Mouse (Mus musculus) frontal cortex, adult (tissue): ENCODE results near the gene Naxd.
A peak's percentile ranks its signal among the peaks of the same experiment; 100 is the strongest.
"Not testable (repeated sequence)": the region's sequence is repeated elsewhere in the genome, so short reads cannot be mapped to it uniquely, and the experiment has no call there.

ENCODE experiments used
- ATAC-seq: cut with Nextera tagmentation; 2 replicates; pipeline ENCODE4 v1.9.2; 2017; ENCODE audit warnings: mild to moderate bottlenecking, moderate library complexity, mixed read lengths; ENCODE audit not compliant: low TSS enrichment

Gene Naxd

DNA sequence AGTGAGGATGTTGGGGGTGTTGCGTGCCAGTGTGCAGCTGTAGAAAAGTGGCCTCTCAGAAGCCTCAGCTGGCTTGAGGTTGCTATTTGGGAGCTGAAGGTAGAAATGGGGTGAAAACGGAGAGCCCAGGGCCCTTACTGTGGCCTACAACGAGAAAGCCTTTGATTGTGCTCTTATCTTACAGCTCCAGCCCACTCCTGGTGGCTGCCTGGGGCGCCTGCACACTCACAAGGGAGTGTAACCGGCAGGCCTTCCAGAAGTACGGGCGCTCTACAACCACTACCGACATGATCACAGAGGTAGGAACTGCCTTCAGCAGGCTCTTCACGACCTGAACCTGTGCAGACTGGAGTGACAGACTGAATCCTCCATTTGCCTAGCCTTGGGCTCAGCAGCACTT, 15.4 kb downstream of the Naxd start:
- no peak for ATAC-seq

DNA sequence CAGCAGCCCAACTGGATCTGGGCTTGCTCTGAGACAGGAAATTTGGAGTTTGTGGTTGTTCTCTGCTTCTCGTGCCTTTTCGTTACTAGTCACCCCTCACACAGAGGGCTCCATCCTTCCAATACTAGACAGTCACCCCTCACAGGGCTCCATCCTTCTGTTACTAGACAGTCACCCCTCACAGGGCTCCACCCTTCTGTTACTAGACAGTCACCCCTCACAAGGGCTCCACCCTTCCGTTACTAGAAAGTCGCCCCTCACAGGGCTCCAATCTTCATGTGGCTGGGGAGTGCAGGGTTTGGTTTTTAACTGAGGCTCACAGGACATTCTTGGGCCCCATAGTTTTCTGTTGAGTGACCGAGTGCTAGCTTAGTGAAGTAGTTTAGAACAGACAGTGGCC, 15.9 kb downstream of the Naxd start:
- no peak for ATAC-seq

DNA sequence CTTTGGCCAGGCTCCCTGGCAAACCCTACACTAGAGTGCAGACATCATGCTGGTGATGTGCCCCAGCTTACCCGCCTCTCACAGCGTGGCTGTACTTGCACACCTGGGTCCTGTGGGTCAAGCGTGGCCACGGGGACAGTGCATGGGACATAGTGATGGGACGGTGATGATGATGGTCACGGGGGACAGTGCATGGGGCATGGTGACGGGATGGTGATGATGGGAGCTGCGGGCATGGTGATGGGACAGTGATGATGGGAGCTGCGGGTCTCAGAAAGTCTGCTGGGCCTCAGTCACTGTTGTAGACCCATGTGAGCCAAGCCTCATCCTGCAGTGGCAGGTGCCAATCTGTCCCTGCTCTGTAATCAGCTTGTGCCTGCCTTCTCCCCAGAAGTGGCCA, 19.0 kb downstream of the Naxd start:
- no peak for ATAC-seq

DNA sequence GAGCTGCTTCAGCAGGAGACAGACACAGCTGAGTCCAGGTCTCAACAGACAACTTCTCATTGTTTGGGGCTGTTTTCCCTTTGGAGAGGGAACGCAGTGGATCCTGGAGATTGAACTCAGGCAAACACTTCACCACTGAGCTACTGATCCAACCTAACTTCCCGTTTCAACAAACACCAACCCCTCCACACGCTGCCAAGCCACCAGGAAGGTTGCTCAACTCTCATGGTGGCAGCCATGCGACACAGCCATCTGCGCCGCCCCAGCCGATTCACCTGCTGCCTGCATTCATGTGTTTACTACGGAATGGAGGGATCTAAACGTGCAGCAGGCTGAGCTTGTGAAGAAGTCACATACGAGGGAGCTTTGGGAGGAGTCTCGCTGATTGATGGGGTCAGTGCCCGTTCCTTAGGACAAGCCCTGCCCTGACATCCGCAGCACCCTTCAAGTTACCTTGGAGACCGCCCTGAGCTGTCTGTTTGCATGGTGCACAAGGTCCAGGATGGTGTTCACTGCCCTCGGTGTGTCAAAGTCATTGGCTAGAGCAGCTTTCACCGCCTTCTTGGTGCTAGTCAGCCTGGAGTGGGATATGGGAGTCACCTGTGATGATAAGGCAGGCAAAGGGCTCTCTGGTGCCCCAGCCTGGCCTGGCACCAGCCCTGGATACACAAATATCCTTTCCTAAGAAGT, 20.2 kb downstream of the Naxd start:
- ATAC-seq: no peak

DNA sequence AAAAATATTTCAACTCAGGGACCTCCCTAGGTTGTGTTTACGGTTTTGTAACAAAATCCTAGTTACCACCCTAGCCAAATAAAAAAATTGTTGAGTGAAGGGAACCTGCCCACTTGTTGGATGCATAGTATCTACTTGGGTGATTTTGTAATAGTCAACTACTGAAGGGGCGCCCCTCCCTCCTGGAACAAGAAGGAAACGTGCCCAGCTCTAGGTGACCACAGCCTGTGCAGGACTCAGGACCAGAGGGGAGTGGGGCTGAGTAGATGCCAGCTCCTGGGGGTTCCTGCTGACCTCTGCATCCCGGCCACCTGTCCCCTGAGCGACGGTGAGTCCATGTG, 20.7 kb downstream of the Naxd start:
- no peak for ATAC-seq

DNA sequence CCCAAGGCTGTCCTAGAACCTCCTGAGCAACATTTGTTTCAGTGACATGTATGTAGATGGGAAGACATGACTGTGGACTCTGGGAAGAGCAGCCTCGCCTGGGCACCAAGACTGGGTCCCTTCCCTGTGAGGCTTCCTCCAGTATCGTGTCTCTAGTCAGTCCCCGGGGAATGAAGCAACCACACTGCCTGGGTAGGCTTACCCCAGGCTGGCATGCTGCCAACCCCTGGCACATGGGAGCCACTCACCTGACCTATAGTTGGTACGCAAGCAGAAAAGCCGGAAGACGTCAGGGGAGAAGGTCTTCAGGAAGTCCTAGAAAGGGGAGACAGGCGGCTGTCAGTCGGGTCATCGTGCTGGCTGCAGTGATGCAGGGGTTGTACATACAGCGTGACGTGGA, 21.4 kb downstream of the Naxd start:
- no peak for ATAC-seq

DNA sequence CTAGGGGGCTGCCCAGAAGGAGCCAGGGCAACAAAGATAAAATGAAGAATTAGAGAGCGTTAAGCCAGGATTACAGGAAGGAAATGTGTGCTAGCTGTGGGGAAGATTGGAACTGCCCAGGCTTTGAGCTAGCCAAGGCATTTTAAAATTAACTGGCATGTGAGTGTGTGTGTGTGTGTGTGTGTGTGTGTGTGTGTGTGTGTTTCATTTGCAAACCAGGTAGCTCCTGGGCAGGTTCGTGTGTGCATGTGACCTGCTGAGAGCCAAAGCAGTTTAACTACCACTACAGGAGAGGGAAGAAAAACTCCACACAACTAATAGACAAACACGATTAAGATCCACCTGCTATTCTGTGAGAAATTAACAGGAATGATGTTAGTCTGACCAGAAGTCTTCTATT, 26.0 kb downstream of the Naxd start:
- ATAC-seq: no peak

DNA sequence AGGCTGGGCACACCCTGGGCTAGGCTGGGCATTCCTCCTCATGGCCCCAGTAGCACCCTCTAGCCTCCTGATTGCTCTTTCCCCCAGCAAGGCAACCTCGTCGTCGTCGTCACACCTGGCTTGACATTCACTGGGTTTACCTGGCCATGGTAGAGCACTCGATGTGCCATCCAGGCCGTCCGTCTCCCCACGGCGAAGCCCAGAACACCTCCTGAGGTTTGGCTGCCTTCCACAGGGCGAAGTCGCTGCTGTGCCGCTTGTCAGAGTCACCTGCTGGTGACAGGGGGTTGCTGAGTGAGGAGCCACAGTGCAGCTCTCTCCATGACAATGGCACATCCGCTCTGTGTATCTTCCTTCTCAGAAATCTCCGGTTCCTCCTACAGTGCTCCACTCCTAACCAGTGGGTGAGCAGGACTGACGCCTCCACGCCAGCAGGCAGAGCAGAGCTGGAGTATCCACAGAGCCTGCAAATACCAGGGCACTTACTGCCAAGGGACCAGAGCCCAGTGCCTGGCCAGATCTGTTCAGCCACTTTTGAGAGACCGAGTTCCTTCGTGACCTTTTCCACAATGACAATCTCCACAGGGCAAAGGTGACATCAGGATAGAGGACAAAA, 33.0 kb downstream of the Naxd start:
- ATAC-seq: peak; percentile 91

DNA sequence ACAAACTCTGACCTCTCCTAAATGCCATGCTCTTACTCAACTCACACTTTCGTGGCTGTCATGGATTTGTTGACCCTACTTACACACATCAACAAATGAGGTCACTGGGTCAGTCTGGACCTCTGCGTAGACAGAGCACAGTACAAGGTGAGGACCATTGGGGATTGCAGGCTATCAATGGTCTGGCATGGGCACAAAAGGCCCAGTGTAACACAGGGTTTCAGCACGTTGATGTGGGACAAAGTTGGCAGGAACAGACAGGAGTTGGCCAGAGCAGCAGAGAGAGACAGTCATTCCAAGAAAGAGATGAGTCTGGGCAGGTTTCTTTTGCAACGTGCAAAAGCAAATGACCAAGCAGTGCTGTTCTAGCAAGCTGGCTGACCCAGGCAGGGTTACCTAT, 33.5 kb downstream of the Naxd start:
- no peak for ATAC-seq

DNA sequence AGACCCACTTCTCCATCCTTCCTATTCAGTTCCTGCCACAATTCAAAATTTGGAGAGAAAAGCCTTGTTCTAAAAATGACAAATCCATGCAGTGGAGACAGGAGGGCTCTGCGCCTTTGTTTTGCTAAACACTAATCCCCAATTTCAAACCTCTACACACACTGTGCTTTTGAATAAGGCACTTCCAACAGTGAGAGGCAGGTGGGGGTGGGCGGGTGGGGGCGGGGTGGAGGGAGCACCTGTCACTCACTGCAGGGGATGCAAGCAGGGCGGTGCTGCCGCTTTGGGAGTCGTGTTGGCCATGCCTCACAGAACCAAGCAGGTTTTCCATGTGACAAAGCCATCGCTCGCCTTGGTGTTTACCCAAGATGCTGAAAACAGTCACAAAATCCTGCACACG, 37.2 kb downstream of the Naxd start:
- ATAC-seq: 0 out of 2 replicates have a peak, but pooled peaks have one; percentile 28

DNA sequence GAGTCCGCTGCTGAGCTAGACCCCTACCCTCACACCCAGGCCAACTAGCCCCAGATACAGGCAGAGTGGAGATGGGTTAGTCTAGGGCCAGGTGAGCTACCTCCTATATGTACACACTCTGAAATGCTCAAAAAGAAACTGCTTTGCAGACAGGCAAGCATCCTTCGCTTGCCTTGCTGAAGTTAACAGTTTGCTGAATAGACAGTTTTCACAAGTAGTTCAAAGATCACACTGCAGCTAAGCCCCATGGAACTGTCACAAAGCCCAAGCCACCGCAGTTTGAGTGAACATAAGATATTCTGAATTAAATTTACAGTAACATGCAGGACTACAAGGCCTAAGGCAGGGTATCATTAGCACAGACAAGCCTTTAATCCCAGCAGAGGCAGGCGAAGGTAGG, 41.7 kb downstream of the Naxd start:
- no peak for ATAC-seq

DNA sequence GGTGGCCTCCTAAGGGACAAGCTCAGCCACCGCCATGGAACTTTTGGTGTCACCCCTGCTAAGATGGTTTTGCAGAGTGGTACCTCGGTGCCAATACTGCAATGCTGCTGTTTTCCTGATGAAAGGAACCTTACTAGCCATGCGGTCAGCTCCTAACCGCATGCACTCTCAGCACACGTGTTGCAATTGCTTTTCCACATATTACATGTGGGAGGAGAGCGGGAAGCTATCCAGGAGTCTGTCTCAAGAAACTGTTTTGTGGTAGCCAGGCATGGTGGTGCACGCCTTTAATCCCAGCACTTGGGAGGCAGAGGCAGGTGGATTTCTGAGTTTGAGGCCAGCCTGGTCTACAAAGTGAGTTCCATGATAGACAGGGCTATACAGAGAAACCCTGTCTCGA, 42.9 kb downstream of the Naxd start:
- no peak for ATAC-seq

DNA sequence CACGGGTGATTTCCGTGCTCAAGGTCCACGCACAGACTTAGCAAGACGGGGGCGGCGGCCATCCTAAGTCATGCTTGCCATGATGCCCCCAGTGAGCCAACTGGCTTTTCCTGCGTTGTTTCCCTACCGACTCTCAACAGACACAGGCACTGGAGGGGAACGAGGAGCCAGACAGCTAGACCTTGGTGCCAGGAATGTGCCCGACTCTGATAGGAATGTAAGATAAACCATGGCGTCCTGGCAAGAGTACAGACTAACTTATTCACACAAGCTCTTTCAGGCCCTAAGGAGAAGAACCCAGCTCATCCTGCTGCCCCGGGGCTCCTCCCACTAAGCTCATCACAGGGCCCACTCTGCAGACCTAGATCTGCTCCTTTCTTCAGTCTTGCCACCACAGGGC, 44.7 kb downstream of the Naxd start:
- no peak for ATAC-seq

DNA sequence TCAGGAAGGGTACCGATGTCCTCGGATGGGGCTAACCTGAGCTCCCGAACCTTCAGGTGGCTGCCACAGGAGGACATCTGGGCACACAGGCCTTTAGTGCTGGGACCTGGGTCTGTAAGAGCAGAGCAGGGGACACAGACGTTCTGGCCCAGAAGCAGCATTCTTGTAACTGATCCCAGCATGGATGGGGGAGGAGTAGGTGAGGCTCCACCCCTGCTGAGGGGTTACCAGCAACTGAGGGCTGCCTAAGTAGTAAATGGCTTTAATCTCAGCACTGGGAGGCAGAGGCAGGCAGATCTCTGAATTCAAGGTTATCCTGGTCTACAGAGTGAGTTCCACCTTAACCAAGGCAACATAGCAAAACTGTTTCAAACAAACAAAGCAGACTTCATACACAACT, 45.6 kb downstream of the Naxd start:
- no peak for ATAC-seq

DNA sequence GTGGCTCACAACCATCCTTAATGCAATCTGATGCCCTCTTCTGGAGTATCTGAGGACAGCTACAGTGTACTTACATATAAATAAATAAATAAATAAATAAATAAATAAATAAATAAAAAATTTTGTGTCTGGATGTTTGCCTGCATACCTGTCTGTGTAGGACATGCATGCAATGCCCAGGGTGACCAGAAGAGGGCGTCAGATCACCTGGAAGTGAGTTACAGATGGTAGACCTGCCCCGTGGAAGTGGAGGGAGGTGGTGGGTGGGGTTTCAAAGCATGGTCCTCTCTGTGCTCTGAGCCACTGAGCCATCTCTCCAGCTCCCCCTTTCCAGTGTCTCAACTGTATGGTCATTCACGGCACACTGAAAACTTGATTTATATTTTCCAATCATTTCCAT, 47.1 kb downstream of the Naxd start:
- ATAC-seq: no peak

DNA sequence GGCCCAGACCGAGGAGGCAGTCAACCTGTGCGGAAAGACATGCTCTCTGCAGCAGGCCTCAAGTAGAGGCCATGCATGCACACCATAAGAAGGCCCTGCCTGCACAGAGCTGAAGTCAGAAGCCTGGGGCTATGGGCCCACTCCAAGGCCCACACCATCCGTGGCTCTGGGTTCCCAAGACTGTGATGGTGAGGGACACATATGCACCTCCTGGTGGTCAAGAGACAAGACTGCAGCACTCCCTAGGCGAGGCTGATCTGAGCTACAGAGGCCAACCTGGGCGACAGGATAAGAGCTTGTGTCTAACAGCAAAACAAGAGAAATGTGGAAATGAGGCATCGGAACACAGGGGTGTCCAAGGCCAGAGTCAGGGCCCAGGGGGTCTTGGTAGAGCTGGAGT, 49.8 kb downstream of the Naxd start:
- ATAC-seq: no peak

DNA sequence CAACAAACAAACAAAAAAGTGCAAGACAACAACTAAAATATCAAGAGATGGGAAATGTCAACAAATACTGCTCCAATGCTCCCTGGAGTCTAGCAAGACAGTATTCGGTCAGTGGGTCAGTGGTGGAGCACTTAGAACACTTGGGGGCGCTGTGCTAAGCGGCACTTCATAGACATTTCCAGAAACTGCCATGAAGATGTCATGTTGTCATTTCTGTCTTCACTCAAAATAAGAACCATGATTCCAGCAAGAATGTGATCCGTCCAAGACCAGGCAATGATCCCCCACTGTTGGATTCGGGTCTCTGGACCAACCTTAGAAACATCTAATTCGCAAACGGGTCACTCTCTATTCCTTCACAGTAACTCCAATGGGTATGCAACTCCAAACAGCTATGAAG, 52.4 kb downstream of the Naxd start:
- no peak for ATAC-seq

DNA sequence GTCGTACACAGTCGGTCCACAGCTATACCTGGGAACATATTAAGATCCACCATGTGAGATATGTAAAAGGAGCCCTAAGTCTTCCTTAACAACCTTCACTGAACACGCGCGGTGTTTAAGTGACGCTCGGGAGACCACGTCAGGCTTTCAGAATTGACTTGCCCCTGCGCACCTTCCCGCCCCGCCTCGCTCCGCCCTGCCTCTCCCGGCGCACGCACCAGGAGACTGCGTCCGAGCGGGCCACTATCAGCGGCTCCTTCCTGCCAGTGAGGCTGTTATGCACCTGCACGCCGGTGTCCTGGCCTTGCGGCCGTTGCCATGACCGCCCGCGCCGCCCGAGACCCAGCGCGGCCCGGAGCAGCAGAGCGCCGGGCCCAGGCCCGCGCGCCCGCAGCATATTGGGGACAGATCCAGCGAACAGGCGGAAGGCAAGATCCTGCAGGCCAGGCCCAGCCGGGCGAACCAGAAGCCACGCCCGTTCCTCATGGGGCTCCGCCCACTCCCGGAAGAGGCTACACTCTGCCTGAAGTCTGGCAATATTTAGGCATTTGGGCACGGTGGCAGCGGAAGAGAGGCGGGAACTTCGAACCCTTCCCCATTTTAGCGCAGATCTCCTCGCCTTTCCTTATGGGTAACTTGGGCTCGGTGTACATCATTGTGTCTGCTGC, 53.1 kb downstream of the Naxd start, which contains the start of gene Cars2:
TSS of gene Cars2 (minus strand) at position 503 of the 668 bp plus-strand sequence.
- peak; percentile 75 for ATAC-seq

DNA sequence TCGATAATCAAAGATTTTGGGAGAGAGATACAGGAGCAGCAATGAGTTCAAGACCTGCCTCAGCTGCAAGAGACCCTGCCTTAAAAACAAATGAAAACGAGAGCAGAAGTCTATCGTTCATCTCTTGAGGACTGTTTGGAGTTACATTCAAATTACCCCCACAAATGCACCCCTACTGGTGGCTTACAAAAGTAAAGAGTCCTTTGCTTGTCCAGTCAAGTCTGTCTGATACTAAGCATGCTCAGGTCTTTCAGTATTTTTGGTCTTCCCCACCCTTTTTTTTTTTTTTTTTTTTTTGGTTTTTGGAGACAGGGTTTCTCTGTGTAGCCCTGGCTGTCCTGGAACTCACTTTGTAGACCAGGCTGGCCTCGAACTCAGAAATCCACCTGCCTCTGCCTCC, 54.2 kb downstream of the Naxd start:
- ATAC-seq: not testable (repeated sequence)

DNA sequence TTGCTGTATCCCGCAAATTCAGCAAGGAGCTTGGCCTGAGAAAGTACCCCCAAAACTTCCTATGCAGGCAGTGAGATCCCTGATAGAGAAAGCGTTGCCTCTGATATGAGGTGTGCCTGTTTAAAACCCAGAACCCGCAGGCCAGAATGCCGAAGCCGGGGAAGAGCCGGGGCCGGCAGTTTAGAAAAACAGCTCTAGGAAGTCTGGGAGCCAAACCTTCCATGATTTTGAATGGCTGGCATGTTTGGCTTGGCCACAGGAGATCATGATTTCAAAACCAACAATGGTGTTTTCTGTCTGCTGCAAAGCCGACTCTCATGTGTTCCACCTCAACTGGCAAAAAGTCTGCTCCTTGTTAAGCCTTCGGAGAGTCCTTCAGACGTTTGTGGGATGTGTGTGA, 55.1 kb downstream of the Naxd start:
- ATAC-seq: no peak

DNA sequence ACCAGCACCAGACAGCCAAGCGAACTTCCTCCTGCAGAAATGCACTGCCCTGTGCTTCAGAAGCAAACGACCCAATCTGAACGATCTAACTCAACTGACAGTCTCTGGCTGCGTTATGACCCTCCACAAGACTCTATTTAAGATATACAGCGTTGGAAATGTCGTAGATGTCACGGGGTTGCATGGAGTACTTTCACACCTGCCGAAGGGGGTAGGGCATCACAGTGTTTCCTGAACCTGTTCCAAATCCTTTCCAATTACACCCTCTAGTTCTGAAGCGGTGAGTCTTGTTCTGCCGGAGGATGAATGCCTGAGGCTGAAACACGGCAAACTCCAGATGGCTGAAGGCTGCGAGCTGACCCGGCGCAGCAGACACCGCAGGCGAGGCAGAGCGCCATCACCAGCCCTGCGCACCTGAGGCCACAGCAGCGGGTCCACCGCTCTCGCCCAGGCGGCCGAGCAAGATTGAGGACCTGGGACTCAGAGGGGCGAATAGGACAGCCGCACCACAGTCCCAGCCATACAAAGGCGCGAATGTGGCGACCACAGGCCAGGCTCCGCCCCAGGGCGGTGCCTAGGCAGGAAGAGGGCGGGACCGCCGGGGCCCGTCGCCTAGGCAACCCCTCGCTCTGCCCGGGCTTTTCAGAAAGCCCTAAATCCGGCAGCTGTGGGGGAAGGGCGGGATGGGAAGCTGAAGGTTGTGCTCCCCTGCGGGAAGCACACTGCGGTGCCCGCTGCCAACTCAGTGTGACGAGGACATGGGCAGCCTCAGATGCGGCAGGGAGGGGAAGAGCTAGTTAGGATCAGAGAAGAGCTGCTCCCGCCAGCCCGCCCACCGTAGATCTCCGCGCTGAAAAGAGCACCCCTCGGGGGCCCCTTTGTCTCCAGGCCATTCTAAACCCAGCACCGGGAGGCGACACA, 57.8 kb downstream of the Naxd start, which contains the start of gene Ing1:
TSS of gene Ing1 (plus strand) at position 773 of the 921 bp plus-strand sequence.
- ATAC-seq: peak; percentile 56
